8 mouse cellular contexts compared by ENCODE assay signal in the genomic region with DNA sequence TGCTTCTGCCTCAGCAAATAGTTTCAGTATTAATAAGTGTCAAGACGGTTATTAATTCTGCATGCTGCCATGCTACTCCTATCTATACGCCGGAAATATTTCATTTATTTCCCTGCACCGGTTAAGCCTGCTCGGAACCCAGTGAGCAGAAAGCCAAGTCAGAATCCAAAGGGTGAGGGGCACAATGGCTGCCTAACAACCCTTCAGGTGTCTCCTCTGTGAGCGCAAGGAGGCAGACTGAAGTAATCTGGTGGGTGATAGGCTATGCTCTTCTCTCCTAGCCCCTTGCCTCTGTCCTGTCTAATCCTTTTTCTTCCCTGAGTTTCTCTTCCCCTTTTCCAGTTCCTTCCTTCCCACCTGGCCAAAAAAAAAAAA. TPM values are rescaled to one million over a fixed set of nuclear protein-coding genes. Genes with fewer than 3 reads are reported as not detected.
DNase-seq lines count a peak whose midpoint lies in the region; ATAC-seq and TF ChIP-seq lines count a peak whose summit lies in the region.

No protein-coding gene starts in this region.

- H3K9ac ChIP-seq in heart, embryonic 12.5 days: peak overlapping the region; percentile 60
- H3K9ac ChIP-seq in hindbrain, embryonic 13.5 days: peak overlapping the region; percentile 63
- peak overlapping the region; percentile 52 for H3K9ac ChIP-seq in midbrain, embryonic 11.5 days (ENCODE audit: low read length)

- H3K27me3 ChIP-seq in heart, embryonic 12.5 days (replicated peaks): peaks cover 20% of the 10 kb centered on the region
- H3K27me3 ChIP-seq in Patski: peaks cover 35% of the 10 kb centered on the region
- peaks cover 14% of the 10 kb centered on the region for H3K27me3 ChIP-seq in hindbrain, embryonic 13.5 days
- peaks cover 7% of the 10 kb centered on the region; the same call in 1 of the 2 replicates for H3K27me3 ChIP-seq in midbrain, embryonic 11.5 days (ENCODE audit: control insufficient read depth, insufficient read depth, low read length)

- intact Hi-C loops in left cerebral cortex, postnatal 10 days (cut with DNase I): no loop called here

- no peaks in the 10 kb centered on the region for H3K9me3 ChIP-seq in heart, embryonic 12.5 days (replicated peaks)
- no peaks in the 10 kb centered on the region for H3K9me3 ChIP-seq in hindbrain, embryonic 13.5 days
- H3K9me3 ChIP-seq in midbrain, embryonic 11.5 days (ENCODE audit: control insufficient read depth, low read length): no peaks in the 10 kb centered on the region

- in situ Hi-C loops in Patski (cut with MboI; ENCODE audit: low pct_unique_long_range_greater_than_20kb): no loop called here

- TF ChIP-seq CTCF in Patski (IDR thresholded peaks at IDR 0.05): no peak

- ATAC-seq in heart, embryonic 12.5 days (ENCODE audit: insufficient number of reproducible peaks, low FRiP score): no peak
- ATAC-seq in Patski: peak; percentile 33
- peak; percentile 76; the same call in 1 of the 2 replicates for ATAC-seq in hindbrain, embryonic 13.5 days (ENCODE audit: low FRiP score)
- peak; percentile 68 for ATAC-seq in midbrain, embryonic 11.5 days (ENCODE audit: low FRiP score)

- H3K36me3 ChIP-seq in heart, embryonic 12.5 days: no peaks in the 10 kb centered on the region
- no peaks in the 10 kb centered on the region for H3K36me3 ChIP-seq in hindbrain, embryonic 13.5 days
- H3K36me3 ChIP-seq in midbrain, embryonic 11.5 days (ENCODE audit: control insufficient read depth, insufficient read depth, low read length): no peaks in the 10 kb centered on the region

- 2% methylated on average over 6 of the region's 6 CpGs for WGBS in heart, embryonic 12.5 days
- WGBS in hindbrain, embryonic 13.5 days: 0% methylated on average over 6 of the region's 6 CpGs
- WGBS in midbrain, embryonic 11.5 days: under 1% methylated on average over 6 of the region's 6 CpGs

- POLR2A ChIA-PET in Patski (lab: Charles Lee): no interaction called here

- H3K4me2 ChIP-seq in heart, embryonic 12.5 days: peak overlapping the region; percentile 98
- peak overlapping the region; percentile 81 for H3K4me2 ChIP-seq in hindbrain, embryonic 13.5 days
- H3K4me2 ChIP-seq in midbrain, embryonic 11.5 days: peak overlapping the region; percentile 78

- CTCF ChIA-PET in Patski (lab: Charles Lee): no interaction called here

- H3K4me3 ChIP-seq in heart, embryonic 12.5 days: peak overlapping the region; percentile 62
- peak overlapping the region; percentile 56 for H3K4me3 ChIP-seq in hindbrain, embryonic 13.5 days
- H3K4me3 ChIP-seq in midbrain, embryonic 11.5 days (ENCODE audit: low read depth, low read length): peak overlapping the region; percentile 46

- H3K27ac ChIP-seq in heart, embryonic 12.5 days (ENCODE audit: poor library complexity, severe bottlenecking): no peak overlapping the region
- H3K27ac ChIP-seq in hindbrain, embryonic 13.5 days: no peak overlapping the region
- H3K27ac ChIP-seq in midbrain, embryonic 11.5 days (ENCODE audit: low read depth, low read length): no peak overlapping the region

- DNase-seq in heart, adult 11 months: no peak
- no peak for DNase-seq in Patski (ENCODE audit: low read depth, low spot score)
- no peak for DNase-seq in midbrain, embryonic 11.5 days (ENCODE audit: low spot score, missing footprints)
- DNase-seq in ovary, postnatal 10 days (ENCODE audit: low spot score): no peak
- DNase-seq in left cerebral cortex, postnatal 10 days (ENCODE audit: extremely low spot score in 1 of 2, low spot score in 2 of 2): no peak
- no peak for DNase-seq in gastrocnemius, postnatal 4 days (ENCODE audit: low spot score in 2 of 2)

- H3K4me1 ChIP-seq in heart, embryonic 12.5 days (replicated peaks): peaks cover 10% of the 10 kb centered on the region
- peaks cover 2% of the 10 kb centered on the region; the same call in 1 of the 2 replicates for H3K4me1 ChIP-seq in hindbrain, embryonic 13.5 days (replicated peaks)
- no peaks in the 10 kb centered on the region for H3K4me1 ChIP-seq in midbrain, embryonic 11.5 days (ENCODE audit: control insufficient read depth, insufficient read depth, low read length)

RNA-seq across cellular contexts. Expression of gene Gsto1, which starts 17.3 kb away (rescaled TPM):
- polyA plus RNA-seq in heart, embryonic 12.5 days (2016; fragmentation: Nextera tagmentation; extraction: Ambion mirVana): 81.4 and 84.0 TPM in 2 replicates
- 86.5 TPM for polyA plus RNA-seq in Patski (2021)
- 117 and 118 TPM in 2 replicates for polyA plus RNA-seq in hindbrain, embryonic 13.5 days (2015; fragmentation: Nextera tagmentation; extraction: Ambion mirVana)
- 78.9 and 81.1 TPM in 2 replicates for polyA plus RNA-seq in midbrain, embryonic 11.5 days (2014; fragmentation: Nextera tagmentation; extraction: Ambion mirVana)
- 10 to 100 TPM; 74.4 TPM for total RNA-seq in left cerebral cortex, postnatal 10 days (2021)
- 10 to 100 TPM; 30.0 to 34.3 TPM for total RNA-seq in gastrocnemius, postnatal 4 days (2021)

RNA-seq across cellular contexts. Expression of gene Gsto2, which starts 27.8 kb away (rescaled TPM):
- 0.76 and 1.3 TPM in 2 replicates for polyA plus RNA-seq in heart, embryonic 12.5 days (2016; fragmentation: Nextera tagmentation; extraction: Ambion mirVana)
- polyA plus RNA-seq in Patski (2021): 2.0 TPM
- polyA plus RNA-seq in hindbrain, embryonic 13.5 days (2015; fragmentation: Nextera tagmentation; extraction: Ambion mirVana): 1.1 and 1.8 TPM in 2 replicates
- 1.4 and 1.8 TPM in 2 replicates for polyA plus RNA-seq in midbrain, embryonic 11.5 days (2014; fragmentation: Nextera tagmentation; extraction: Ambion mirVana)
- 1 to 10 TPM in 1 of 2 experiments, under 1 TPM in 1; 0.75 to 1.2 TPM for total RNA-seq in left cerebral cortex, postnatal 10 days (2021)
- 1 to 10 TPM; 1.3 to 1.9 TPM for total RNA-seq in gastrocnemius, postnatal 4 days (2021)
